Mouse (Mus musculus): ENCODE data around the gene Dcbld2. TPM values are rescaled to one million over a fixed set of nuclear protein-coding genes. Genes with fewer than 3 reads are reported as not detected.
A peak's percentile ranks its signal among the peaks of the same experiment; 100 is the strongest.
"Not testable (repeated sequence)": the region's sequence is repeated elsewhere in the genome, so short reads cannot be mapped to it uniquely, and the experiment has no call there.

The Dcbld2 gene
- total RNA-seq, 4 experiments from 2014 or later: 2.4 to 3.5 (median 2.6) TPM

DNA sequence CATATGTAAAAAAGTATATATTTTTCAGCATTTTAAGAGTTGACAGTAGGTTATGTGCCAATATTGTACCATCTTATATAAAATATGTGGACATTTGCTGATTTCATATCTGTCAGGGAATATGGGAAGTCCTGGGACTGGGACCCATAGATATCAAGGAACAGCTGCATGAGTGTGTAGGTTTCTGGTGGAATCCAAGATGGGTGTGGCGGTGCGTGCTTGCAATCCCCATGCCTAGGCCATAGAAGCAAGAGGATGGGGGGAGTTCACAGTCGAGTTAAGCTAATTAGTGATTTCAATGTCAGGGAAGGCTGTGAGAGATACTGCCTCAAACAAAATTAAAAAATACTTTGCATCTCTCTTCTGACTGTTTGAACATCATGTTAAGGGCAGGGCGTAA, 40.8 kb downstream of the Dcbld2 start:
- no peak for DNase-seq (ENCODE audit: low spot score in 2 of 2)

DNA sequence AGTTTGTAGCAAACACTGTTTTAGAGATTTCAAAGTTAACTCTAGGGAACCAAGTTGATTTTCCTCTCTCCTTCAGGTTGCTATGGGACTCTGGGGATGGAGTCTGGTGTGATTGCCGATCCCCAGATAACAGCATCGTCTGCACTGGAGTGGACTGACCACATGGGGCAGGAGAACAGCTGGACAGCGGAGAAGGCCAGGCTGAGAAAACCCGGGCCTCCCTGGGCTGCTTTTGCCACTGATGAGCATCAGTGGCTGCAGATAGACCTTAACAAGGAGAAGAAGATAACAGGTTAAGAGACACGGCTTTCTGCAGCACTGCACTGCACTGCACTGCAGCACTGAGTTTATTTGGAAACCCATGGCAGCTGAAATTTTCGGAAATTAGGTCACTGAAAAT, 42.4 kb downstream of the Dcbld2 start:
- DNase-seq (ENCODE audit: low spot score in 2 of 2): no peak

DNA sequence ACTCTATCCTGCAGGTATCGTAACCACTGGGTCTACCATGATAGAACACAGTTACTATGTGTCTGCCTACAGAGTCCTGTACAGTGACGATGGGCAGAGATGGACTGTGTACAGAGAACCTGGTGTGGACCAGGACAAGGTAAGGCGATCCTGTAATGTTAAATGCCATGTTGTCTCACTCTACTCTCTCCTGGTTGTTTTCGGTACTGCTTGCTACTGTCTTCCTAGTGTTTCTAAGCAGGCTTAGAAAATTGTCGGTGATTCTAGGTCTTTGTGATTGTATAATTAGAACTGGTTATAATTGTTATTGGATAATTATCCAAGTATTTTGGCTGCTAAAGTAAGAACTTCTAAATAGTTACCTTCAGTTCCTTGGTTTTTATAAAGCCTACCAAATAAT, 43.4 kb downstream of the Dcbld2 start:
- DNase-seq (ENCODE audit: low spot score in 2 of 2): no peak

DNA sequence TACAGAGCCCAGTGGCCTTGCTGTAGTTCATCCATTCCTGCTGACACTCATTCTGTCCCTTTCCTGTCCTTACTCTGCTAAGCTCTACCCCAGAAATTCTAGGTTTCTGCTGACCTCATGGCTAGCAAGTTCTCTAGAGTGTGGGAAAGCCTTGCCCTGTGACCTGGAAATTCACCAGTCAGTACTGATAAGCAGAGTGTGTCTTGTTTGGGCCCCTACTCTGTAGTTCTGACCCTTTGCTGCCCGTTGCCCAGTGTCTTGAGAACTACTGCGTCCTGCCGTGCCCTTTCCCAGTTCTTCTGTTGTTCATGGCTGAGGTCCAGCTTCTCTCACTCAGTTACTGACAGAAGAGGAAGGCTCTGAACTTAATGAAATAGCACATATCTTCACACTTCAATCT, 44.9 kb downstream of the Dcbld2 start:
- DNase-seq (ENCODE audit: low spot score in 2 of 2): no peak

DNA sequence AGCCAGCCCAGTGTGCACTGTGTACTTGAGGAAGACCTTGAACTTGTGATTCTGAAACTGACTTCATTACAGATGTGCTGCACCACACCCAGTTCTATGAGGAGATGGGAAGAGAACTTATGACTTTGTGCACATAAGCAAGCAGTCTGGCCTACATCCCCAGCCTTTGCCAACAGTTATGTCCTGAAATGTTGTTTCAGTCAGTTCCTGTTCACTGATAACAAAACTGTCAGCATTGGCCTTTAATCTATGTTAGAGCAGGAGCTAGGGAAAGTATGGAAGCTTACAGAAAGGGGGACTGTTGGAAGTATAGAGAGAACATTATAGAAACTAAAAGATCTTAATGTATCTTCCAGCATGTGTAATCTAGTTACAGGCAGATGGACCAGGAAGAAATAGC, 45.6 kb downstream of the Dcbld2 start:
- no peak for DNase-seq (ENCODE audit: low spot score in 2 of 2)

DNA sequence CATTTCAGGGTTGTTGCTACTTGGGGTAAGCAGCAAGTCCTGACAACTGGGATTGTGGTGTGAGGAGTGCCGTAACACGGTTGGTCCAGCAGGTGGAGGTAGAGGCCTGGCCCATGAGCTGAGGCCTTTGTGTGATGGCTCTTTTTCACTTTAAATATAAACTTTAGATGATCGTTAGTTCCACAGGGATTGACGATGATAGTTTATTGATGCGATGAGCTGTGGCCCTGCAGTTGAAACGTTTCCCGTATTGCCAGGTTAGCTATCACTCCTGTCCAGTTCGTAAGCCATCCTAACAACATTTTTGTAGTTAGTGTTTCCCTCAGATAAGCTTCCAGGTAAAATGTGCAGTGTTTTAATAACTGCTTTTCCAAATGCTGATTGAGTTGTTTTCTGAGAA, 46.4 kb downstream of the Dcbld2 start:
- DNase-seq (ENCODE audit: low spot score in 2 of 2): peak in 1 of 2 experiments; percentile 16

DNA sequence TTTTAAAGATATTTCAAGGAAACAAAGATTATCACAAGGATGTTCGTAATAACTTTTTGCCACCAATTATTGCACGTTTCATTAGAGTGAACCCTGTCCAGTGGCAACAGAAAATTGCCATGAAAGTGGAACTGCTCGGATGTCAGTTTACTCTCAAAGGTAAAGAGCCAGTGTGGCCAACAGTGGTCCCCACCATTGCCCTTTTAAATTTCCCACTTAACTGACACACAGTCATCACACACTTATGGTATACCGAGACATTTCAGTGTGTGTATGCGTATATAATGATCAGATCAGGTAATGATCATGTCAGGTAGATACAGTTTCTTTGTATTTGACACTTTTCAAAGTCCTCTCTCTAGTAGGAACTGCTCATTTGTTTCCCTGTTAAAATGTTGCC, 46.9 kb downstream of the Dcbld2 start:
- no peak for DNase-seq (ENCODE audit: low spot score in 2 of 2)

DNA sequence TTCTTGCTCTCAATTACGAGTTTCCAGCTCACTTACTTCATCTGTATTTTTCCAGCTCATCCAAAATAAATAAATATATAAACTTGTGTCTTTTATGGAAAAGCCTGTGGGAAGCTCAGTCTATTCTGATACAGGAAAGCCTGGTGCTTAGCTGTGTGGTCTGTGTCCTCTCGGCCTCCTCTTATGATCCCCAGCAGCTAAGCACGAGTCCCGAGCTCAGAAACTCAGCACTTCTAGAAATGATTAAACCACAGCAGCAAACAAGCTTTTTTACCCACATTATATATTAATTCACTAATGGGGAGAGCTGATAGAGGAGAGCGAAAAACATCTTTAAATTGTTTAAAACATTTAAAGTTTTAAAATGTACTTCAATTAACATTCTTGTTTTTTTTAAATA, 48.2 kb downstream of the Dcbld2 start:
- DNase-seq (ENCODE audit: low spot score in 2 of 2): no peak

DNA sequence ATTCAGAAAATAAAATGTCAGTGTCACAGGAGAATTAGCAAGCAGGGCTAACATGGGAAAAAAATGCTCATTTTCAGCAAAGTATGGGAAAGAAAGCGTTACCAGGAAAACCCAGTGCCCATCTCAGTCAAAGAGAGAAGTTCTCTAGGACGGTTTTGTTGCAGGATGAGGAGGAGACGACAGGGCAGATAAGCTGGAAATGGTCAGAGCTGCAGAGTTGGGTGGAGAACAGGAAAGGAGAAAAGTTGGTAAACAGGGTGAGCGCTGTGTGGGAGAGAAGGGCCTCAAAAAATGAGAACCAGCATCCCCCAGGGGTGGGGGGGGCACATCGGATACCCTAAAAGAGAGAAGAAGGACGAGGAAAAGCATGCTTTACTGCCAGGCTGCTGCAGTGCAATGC, 48.7 kb downstream of the Dcbld2 start:
- DNase-seq (ENCODE audit: low spot score in 2 of 2): no peak

DNA sequence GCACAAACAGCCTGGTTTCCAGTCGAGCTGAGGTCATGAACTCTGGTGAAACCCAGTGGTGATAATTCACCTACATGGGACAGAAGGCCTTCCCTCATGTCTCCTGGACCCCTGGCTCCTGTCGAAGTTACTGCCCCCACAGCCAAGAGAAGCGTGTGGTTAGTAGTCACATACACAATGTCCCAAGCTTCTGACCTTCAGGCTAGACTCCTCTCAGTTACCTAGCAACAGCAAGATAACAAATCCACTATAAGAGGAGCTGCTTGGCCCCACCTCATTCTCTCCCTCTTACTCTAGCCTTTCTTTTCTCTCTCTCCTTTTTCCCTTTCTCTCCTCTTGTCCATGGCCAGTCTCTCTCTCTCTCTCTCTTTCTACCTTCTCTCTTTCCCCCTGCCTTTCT, 51.7 kb downstream of the Dcbld2 start:
- DNase-seq (ENCODE audit: low spot score in 2 of 2): not testable (repeated sequence)

DNA sequence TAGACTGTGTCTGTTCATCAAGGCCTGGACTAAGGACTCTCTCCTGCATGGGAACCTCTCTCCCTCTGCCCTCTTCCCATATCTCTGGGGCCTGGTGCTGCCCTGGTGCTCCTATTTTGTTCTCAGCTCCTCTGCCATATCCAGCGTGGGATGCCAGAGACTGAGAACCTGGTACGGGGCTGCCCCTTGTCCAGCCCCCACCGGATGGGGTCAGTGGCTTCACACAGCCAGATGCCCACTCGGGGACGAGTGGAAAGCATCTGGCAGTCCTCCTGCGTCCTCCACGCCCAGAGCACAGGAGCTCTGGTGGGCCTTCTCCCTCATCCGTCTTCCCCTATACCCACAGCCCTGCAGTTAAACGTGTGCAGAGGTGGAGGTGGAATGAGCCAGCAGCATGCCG, 52.1 kb downstream of the Dcbld2 start:
- no peak for DNase-seq (ENCODE audit: low spot score in 2 of 2)

DNA sequence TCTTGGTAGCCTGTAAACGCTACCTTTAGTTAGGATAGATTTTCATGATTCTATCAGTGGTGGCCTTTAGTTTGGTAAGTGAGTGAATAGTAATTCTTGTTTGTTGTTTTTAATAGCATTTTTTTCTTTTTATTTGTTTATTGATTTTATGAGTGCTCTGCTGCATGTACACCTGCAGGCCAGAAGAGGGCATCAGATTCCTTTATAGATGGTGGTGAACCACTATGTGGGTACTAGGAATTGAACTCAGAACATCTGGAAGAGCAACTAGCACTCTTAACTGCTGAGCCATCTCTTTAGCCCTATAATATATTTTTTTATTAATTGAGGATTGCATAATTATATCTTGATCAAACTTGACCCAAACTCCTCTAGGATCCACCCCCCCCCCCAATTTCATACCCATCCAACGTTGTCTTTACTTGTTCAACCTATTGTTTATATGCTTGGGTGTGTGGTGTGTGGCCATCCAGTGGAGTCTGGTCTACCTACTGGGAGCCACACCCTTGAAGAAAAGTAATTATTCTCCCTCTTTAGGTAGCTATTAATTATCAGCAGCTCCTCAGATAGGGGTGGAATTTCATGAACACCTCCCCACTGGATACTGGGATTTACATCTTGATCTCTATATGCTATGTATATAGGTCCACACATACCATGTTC, 53.7 kb downstream of the Dcbld2 start:
- DNase-seq (ENCODE audit: low spot score in 2 of 2): no peak

DNA sequence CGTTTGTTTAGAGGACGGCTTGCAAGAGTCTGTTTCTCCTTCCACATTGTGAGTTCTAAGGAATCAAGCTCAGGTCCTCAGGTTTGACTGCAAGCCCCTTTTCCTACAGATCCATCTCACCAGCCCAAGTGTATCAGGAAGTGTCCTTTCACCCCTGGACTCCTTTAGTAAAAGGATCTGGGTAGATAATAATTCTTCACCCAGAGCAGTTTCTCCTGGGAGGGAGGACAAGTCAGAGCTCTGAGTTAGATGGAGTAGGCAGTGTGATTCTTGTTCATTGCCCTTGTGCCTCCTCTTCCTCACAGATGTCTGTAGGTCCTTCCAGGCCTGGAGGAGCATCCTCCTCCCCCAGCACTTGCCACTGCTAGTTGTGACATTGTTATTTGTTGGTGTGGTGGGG, 54.3 kb downstream of the Dcbld2 start:
- no peak for DNase-seq (ENCODE audit: low spot score in 2 of 2)

DNA sequence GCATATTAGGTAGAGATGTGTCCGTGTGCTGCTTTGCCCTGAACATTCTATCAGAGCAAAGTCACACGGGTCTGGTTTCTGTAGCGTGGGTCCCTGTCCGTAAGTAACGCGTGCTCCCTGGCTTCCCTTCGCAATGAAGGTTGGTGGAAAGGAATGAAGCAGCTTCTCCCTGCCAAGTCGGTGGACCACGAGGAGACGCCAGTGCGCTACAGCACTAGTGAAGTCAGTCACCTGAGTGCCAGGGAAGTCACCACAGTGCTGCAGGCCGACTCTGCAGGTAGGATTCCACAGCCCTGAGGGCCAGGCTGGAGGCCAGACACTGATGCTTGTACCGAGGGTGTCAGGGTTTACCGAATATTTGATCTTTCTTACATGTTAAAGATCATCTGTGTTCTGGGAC, 55.8 kb downstream of the Dcbld2 start:
- no peak for DNase-seq (ENCODE audit: low spot score in 2 of 2)

DNA sequence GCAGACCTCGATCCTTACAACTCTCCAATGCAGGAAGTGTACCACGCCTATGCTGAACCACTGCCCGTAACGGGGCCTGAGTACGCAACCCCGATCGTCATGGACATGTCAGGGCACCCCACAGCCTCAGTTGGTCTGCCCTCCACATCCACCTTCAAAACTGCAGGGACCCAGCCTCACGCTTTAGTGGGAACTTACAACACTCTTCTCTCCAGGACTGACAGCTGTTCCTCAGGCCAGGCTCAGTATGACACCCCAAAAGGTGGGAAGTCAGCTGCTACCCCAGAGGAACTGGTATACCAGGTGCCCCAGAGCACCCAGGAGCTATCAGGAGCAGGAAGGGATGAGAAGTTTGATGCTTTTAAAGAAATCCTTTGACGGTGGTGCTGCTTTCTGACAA, 57.2 kb downstream of the Dcbld2 start:
- no peak for DNase-seq (ENCODE audit: low spot score in 2 of 2)

DNA sequence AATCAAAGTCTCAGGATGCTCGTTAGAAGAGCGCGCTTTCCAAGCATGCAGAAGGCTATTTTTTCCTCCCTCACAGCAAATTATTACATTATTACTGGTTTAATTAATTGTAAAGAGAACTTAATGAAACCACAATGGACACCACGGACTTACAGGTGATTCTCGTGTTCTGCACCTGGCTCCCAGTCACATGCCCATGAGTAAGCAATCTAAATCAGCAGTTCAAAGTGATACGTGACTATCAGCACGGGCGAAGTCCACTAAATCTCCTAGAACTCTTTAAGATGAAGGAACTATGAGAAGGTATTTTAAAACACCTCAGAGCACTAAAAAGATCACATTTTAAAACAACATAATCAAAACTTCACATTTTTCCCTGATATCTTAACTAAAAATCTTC, 61.8 kb downstream of the Dcbld2 start:
- DNase-seq (ENCODE audit: low spot score in 2 of 2): no peak

DNA sequence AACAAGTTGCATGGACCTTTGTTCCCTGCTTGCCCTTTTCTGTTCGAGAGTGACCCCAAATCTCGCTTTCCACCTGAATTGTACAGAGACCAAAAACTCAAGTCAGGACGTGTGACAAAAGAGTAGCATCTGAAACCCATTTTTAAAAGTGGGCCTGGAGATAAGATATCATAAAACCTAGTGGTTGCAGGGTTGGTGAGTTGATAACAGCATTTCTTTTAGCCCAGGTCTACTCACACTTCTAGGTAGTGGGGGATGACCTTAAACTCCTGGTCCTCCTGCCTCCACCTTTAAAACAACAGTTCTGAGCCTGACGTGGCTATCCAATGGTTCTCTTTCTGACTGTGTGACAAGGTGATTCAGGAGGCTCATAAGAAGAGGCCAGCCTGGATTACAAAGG, 62.6 kb downstream of the Dcbld2 start:
- DNase-seq (ENCODE audit: low spot score in 2 of 2): no peak

DNA sequence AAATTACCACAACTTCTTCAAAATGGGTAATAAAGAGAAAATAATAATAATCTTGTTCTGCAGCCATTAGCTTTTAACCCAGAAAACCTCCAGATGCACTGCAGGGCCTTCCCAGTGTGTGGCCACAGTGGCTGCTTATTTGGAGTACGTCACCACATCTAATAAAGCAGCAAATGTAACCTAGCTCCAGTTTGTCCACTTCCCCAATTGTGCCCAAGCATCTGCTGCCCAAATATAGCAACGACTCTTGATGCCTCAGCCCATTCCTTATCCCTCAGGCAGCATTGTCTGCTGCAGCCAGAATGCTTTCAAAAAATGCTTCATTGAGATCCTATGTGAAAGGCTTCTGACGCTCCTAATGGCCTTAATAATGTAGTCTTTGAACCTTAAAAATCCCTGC, 66.6 kb downstream of the Dcbld2 start:
- no peak for DNase-seq (ENCODE audit: low spot score in 2 of 2)

DNA sequence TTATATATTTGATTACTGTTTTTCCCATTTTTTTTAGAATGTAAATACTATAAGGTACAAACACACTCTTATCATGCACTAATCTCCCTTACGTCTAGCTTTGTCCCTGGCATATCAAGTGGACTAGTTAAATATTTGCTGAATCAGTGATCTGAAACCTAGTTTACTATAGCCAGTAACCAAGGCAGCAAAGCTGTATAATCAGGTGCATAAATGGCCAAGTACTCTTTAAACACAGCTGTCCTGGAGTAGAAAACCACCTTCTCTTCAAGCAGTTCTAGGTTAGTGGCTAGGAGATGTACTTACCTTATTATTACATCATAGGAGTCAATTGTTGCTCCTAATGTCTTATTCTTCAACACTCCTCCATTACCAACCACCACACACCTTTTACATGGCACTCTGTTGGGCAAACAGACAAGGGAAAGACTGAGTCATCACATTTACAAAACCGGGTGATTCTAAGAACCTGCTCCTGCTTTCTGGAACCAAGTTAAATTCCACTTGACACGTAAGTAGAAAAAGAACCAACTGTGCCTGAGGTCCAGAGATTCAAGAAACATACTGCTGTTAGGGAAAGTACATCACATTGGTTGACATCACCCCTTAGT, 67.4 kb downstream of the Dcbld2 start:
- no peak for DNase-seq (ENCODE audit: low spot score in 2 of 2)

DNA sequence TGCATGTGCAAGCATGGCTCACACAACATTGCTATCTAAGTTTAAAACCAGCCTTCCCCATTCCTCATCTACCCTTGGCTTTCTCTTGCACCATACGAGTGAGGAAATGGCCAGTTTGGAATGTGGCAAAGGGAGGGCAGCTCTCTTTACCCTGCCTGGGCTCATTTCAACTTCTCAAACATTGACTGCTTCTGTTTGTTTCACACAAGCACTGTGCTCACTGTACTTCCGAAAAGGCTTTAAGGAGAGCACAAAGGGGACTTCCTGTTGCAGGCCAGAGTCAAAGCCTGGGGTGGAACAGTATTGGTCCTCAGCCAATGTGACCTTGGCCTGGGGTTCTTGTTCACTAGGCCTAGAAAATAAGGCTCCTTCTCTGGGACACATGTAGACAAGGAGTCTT, 68.1 kb downstream of the Dcbld2 start:
- no peak for DNase-seq (ENCODE audit: low spot score in 2 of 2)

DNA sequence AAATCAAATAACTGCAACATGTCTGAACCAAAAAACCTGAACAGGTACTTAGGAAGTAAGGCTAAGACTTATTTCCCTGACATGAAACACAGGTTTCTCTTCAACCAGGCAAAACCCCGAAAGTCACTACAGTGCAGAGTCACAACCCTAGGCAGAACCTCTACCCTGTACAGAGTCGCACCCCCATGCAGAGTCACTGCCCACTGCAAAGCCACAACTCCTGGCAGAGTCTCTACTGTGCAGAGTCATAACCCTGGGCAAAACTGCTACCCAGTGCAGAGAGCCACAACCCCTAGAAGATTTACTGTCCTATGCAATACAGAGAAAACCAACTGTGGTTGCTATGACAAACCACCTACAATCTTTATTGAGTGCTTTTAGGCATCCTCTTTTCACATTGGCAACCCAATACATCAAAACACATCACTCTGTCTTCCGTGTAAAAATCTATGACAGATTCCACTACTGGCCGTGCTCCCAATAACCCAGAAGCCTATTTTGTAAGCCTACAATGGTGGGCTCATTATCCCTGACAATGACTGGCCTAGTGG, 71.7 kb downstream of the Dcbld2 start:
- DNase-seq (ENCODE audit: low spot score in 2 of 2): no peak

DNA sequence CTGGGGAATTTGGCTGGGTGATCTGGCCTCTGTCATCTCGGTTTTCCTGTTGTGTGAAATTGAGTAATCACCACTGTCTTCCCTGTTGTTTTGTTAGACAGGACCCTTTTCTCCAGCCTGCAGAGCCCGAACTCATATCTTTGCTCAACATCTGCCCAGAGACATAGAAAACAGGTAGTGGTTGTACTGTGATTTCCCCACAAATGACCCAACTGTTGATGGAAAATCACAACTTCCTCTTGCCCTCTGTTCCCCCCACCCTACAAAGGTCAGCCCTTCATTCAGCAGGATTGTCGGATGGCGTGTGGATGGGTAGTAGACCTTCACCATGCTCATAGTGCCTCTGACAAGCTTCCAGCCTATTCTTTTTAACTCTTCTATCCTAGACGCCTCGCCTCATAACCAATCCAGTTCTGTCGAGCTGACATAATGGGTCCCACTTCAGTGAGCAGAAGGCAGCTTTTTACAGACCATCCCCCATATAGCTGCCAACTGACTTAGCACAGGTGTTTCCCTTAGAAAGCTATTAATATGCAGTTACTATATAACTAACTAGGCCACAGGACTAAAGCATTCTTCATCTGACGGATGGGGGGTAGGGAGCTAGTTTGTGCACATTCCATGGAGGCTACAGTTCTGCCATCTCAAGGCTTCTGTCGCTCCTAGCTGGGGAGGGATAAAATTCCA, 73.1 kb downstream of the Dcbld2 start:
- no peak for DNase-seq (ENCODE audit: low spot score in 2 of 2)

DNA sequence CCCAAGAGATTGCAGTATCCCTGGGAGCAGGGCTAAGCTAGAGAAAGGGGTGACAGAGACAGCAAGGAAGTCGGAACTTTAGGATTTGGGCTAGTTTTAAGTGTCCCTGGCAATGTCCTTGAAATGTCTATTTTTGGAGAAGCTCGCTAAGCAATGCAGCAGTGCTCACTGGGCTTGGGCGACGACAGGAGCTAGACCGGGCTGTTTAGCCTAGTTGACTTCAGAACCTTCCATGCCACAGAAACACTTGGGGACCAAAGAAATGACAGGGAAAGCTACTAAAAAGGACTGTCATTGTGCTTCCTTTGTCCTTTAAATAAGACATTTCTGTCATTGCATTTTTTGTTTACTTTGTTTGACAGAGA, 73.6 kb downstream of the Dcbld2 start:
- DNase-seq (ENCODE audit: low spot score in 2 of 2): no peak

Measured in gastrocnemius, adult 8-10 months (tissue).